Mouse (Mus musculus) kidney, adult 18-20 months (tissue): ENCODE measurements around the gene Smim14.

Experiments used
- DNase-seq: peaks from one replicate; pipeline ENCODE4 v3.0.0; 2021

Smim14 gene

GRCm38 (mm10) chr5:65457846-65458245 lies 79.1 kb downstream of the Smim14 start:
- DNase-seq: no peak

- no peak for DNase-seq
These were observed 79.7 kb downstream of the Smim14 start for GRCm38 (mm10) chr5:65457086-65457827.

GRCm38 (mm10) chr5:65454771-65455170 lies 82.2 kb downstream of the Smim14 start:
- no peak for DNase-seq

GRCm38 (mm10) chr5:65448941-65449340 lies 88.0 kb downstream of the Smim14 start:
- DNase-seq: no peak

GRCm38 (mm10) chr5:65447826-65448225 lies 89.2 kb downstream of the Smim14 start:
- no peak for DNase-seq

- DNase-seq: no peak
These were observed 90.2 kb downstream of the Smim14 start for GRCm38 (mm10) chr5:65446756-65447155.

GRCm38 (mm10) chr5:65444981-65445380 lies 92.0 kb downstream of the Smim14 start:
- no peak for DNase-seq

- DNase-seq: no peak
These were observed 98.9 kb downstream of the Smim14 start for GRCm38 (mm10) chr5:65438041-65438440.

- DNase-seq: peak; percentile 100
These were observed 101.0 kb downstream of the Smim14 start, which contains the start of gene Ugdh for GRCm38 (mm10) chr5:65435806-65436561. Gene Ugdh, minus strand, starts transcription at chr5:65435949.

GRCm38 (mm10) chr5:65435363-65435805 lies 101.6 kb downstream of the Smim14 start:
- DNase-seq: no peak

GRCm38 (mm10) chr5:65434471-65435362 lies 102.3 kb downstream of the Smim14 start:
- peak; percentile 22 for DNase-seq

- DNase-seq: no peak
These were observed 107.5 kb downstream of the Smim14 start for GRCm38 (mm10) chr5:65429441-65429840.

- DNase-seq: peak; percentile 49
These were observed 108.7 kb downstream of the Smim14 start for GRCm38 (mm10) chr5:65428321-65428720.

GRCm38 (mm10) chr5:65425251-65425650 lies 111.7 kb downstream of the Smim14 start:
- DNase-seq: no peak

- DNase-seq: peak; percentile 40
These were observed 112.8 kb downstream of the Smim14 start for GRCm38 (mm10) chr5:65424215-65424614.

- peak; percentile 38 for DNase-seq
These were observed 114.2 kb downstream of the Smim14 start for GRCm38 (mm10) chr5:65422803-65423202.

- no peak for DNase-seq
These were observed 116.2 kb downstream of the Smim14 start for GRCm38 (mm10) chr5:65420822-65421221.

GRCm38 (mm10) chr5:65419136-65419535 lies 117.8 kb downstream of the Smim14 start:
- no peak for DNase-seq

- DNase-seq: no peak
These were observed 121.1 kb downstream of the Smim14 start for GRCm38 (mm10) chr5:65415653-65416458.

GRCm38 (mm10) chr5:65407989-65408388 lies 129.0 kb downstream of the Smim14 start:
- DNase-seq: no peak

- peak; percentile 93 for DNase-seq
These were observed 135.6 kb downstream of the Smim14 start for GRCm38 (mm10) chr5:65401251-65401994.
